Mouse (Mus musculus) forebrain, postnatal 0 days (tissue): ENCODE data around the gene Tmem50b. TPM values are rescaled to one million over a fixed set of nuclear protein-coding genes. Genes with fewer than 3 reads are reported as not detected.
"Not testable (repeated sequence)": the region's sequence is repeated elsewhere in the genome, so short reads cannot be mapped to it uniquely, and the experiment has no call there.

Experiments used
- ATAC-seq: fragments of 200-750 bp; cut with Nextera tagmentation; 2 replicates; pipeline ENCODE4 v1.8.0; 2017; ENCODE audit warnings: mild to moderate bottlenecking, moderate library complexity
- DNase-seq: peaks from one replicate; pipeline ENCODE4 v3.0.0-alpha.2; 2015
- H3K27ac ChIP-seq: fragments of 300-500 bp; sonication (generic); 2 replicates; pipeline ENCODE4 v1.5.1; 2014; ENCODE audit warnings: low read depth, mild to moderate bottlenecking, antibody characterized with exemption, low read length, moderate library complexity, mixed read lengths
- H3K27me3 ChIP-seq: fragments of 300-500 bp; sonication (generic); 2 replicates; pipeline ENCODE4 v1.6.1; 2014; ENCODE audit warnings: mild to moderate bottlenecking, low read length, mixed read lengths; ENCODE audit not compliant: insufficient read depth
- H3K36me3 ChIP-seq: fragments of 300-500 bp; sonication (generic); 2 replicates; pipeline ENCODE4 v1.6.1; 2014; ENCODE audit warnings: mild to moderate bottlenecking, moderate library complexity; ENCODE audit not compliant: insufficient read depth
- H3K4me1 ChIP-seq: fragments of 300-500 bp; sonication (generic); 2 replicates; pipeline ENCODE4 v1.6.1; 2014; ENCODE audit warnings: antibody characterized with exemption; ENCODE audit not compliant: insufficient read depth
- H3K4me2 ChIP-seq: fragments of 300-500 bp; sonication (generic); 2 replicates; pipeline ENCODE4 v1.6.1; 2014; ENCODE audit warnings: low read depth, mild to moderate bottlenecking, moderate library complexity
- H3K4me3 ChIP-seq: fragments of 300-500 bp; sonication (generic); 2 replicates; pipeline ENCODE4 v1.5.1; 2014; ENCODE audit warnings: low read depth, low read length, mixed read lengths
- H3K9ac ChIP-seq: fragments of 300-500 bp; sonication (generic); 2 replicates; pipeline ENCODE4 v1.6.1; 2014; ENCODE audit warnings: mild to moderate bottlenecking
- H3K9me3 ChIP-seq: fragments of 300-500 bp; sonication (generic); 2 replicates; pipeline ENCODE4 v1.6.1; 2016; ENCODE audit warnings: low read length
- CTCF ChIP-seq: sonication (generic); IDR thresholded peaks from 2 replicates; pipeline ENCODE4 v1.5.1; 2016; ENCODE audit warnings: antibody characterized with exemption, control low read depth, low read depth
- WGBS: fragments of 180-500 bp; shearing (Covaris S2); extraction: QIAGEN DNeasy Blood & Tissue Kit; methylation state at CpG from one replicate; pipeline ENCODE4 v1.1.7; 2014; 5-methylcytosine and 5-hydroxymethylcytosine counted together
- polyA plus RNA-seq: library from polyadenylated mRNA; unstranded; fragments of >200 nt; fragmentation: Nextera tagmentation; extraction: Ambion mirVana; gene quantifications from 2 replicates; pipeline ENCODE4 v1.2.1, GENCODE M21; 2015
- total RNA-seq: library from RNA; depleted of rRNA; stranded (reverse); fragments of >200 nt; gene quantifications from 2 replicates; pipeline ENCODE4 v1.2.3, GENCODE M21; 2014

Tmem50b gene
- total and polyA plus RNA-seq, 2 experiments from 2014 or later: 65.2 to 102 TPM

DNA sequence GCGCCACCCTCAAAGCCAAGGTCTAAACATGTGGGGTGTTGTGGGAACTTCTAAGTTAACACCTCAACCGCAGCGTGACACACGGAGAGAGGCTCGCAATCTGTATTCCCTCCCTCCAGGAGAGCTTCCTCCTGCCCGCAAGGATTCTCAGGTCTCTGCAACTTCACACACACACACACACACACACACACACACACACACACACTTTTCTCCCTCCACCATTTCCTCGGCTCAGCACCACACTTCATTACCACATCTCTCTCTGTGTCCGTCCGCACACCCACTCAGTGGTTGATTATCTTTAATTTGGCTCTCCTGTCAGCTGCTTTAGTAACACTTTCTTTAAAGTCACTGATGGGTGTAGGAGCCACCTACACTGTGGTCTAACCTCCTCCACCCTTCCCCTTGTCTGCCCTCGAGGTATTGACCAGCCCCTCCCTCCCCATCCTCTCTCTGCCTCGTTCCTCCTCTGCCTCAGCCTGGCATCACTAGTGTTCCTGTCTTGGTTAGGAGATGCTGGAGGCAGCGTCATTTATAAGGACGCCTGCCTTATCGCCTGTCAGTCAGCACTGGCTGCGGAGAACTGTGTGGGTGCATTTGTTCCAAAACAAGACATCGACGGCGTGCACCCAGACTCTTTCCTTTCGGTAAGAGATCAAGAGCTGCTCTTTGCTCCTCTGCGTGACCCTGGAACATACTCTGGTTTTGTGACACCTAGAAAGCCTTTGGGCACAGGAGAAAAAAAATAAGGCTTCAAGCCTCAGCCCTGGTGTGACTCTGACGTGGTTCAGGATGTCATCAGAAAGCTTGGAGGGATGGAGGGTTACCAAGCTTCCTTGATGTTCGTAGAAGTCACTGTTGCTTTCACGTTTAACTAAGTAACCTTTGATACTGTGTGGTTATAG, 64.3 kb downstream of the Tmem50b start:
- H3K27me3 ChIP-seq: no peaks in the 10 kb centered on the region
- H3K4me2 ChIP-seq: no peak overlapping the region
- H3K27ac ChIP-seq: no peak overlapping the region
- WGBS: 69% methylated on average over 23 of the region's 23 CpGs
- no peak overlapping the region for H3K9ac ChIP-seq
- no peak for TF ChIP-seq CTCF
- no peak overlapping the region for H3K4me3 ChIP-seq
- H3K36me3 ChIP-seq: no peaks in the 10 kb centered on the region
- ATAC-seq (no peak), DNase-seq (no peak)
- no peaks in the 10 kb centered on the region for H3K4me1 ChIP-seq
- no peaks in the 10 kb centered on the region for H3K9me3 ChIP-seq

DNA sequence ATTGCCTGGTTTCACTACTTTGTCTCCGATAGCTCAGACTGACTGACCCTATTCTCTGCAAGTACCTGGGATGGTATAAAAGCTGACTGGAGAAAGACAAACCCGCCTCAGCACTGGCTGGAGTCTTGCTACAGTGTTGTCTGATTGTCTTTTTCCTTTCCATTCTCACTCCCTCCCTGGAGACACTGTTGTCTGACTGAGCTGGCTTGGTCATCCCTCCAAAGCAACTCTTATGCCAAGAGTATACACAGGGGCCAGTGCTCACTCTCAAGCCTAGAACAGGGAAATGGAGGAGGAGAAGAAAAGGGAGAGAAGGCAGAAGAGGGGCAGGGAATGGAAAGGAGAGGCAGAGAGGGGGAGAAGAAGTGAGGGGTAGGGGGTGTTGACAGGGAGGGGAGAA, 65.2 kb downstream of the Tmem50b start:
- Histone ChIP-seq H3K27me3 (no peaks in the 10 kb centered on the region), H3K9me3 (no peaks in the 10 kb centered on the region), H3K36me3 (no peaks in the 10 kb centered on the region), H3K4me1 (no peaks in the 10 kb centered on the region), H3K4me2 (no peak overlapping the region), H3K27ac (no peak overlapping the region), H3K4me3 (no peak overlapping the region), H3K9ac (no peak overlapping the region)
- 60% methylated on average over 2 of the region's 2 CpGs for WGBS
- ATAC-seq (no peak), DNase-seq (no peak)
- TF ChIP-seq CTCF: no peak

DNA sequence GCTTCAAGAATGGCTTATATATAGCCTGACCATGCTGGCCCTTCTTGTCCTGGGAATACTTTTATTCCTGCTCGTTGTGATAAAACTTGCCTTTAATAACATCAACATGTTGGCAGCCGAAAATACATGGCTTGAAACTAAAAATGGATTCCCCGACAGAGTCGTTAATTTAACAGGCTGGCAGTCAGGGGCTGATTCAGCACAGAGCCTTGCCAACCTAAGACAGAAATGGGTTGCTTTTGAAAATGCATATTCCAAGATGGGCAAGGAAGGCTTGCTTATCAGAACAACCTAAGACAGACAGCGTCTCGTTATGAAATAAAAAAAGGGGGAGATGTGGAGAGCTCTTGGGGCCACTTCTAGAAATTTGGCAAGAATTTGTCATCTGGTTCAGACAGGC, 65.7 kb downstream of the Tmem50b start:
- Histone ChIP-seq H3K36me3 (no peaks in the 10 kb centered on the region), H3K9ac (no peak overlapping the region), H3K9me3 (no peaks in the 10 kb centered on the region), H3K4me3 (no peak overlapping the region), H3K4me1 (no peaks in the 10 kb centered on the region), H3K27ac (no peak overlapping the region), H3K27me3 (no peaks in the 10 kb centered on the region), H3K4me2 (no peak overlapping the region)
- DNase-seq (peak; percentile 55), ATAC-seq (peak; percentile 25; the same call in 1 of the 2 replicates)
- TF ChIP-seq CTCF: no peak
- WGBS: 47% methylated on average over 6 of the region's 6 CpGs

DNA sequence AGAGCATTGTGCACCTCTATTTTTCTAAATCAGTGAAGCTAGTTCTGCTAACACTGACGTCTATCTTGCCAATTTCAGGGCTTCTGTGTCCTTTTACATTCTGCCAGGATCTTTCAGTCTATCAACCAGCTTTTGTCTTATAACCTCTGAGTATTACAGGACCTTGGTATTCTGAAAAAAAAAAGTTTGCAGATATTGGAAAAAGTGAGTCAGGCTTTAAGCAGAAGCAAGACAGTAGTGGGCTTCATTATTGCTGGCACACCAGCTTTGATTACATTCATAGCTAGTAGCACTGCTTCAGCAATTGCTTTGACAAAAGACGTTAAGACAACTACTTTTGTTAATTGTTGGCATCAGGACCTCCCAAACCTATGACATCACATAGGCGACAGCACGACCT, 66.8 kb downstream of the Tmem50b start:
- ATAC-seq, H3K9ac ChIP-seq, H3K36me3 ChIP-seq, H3K9me3 ChIP-seq, H3K27me3 ChIP-seq, H3K4me3 ChIP-seq, H3K4me1 ChIP-seq, H3K4me2 ChIP-seq, H3K27ac ChIP-seq, DNase-seq: not testable (repeated sequence)
- 77% methylated on average over 4 of the region's 4 CpGs for WGBS

DNA sequence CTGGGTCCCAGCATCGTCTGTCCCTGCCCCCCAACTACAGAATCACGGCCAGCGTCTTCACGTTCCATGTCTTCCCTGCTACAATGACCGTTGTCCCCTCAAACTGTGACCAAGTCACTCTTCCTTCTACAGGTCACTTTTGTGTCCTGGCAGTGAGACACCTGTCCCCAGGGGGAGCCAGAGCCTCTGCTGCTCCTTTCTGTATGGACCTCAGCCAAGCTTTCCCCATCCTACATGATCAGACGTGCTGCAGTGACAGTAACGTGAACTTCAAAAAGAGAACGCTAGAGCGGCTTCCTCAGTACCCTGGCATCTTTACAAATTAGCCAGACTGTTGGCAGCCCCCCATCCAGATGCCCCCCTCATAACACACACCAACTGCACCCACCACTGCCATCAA, 69.0 kb downstream of the Tmem50b start:
- no peaks in the 10 kb centered on the region for H3K4me1 ChIP-seq
- H3K27me3 ChIP-seq: no peaks in the 10 kb centered on the region
- no peak overlapping the region for H3K4me2 ChIP-seq
- TF ChIP-seq CTCF: no peak
- no peak overlapping the region for H3K9ac ChIP-seq
- DNase-seq: no peak
- H3K4me3 ChIP-seq: no peak overlapping the region
- H3K9me3 ChIP-seq: no peaks in the 10 kb centered on the region
- 65% methylated on average over 9 of the region's 9 CpGs for whole genome bisulfite sequencing
- ATAC-seq: no peak
- no peaks in the 10 kb centered on the region for H3K36me3 ChIP-seq
- H3K27ac ChIP-seq: no peak overlapping the region

DNA sequence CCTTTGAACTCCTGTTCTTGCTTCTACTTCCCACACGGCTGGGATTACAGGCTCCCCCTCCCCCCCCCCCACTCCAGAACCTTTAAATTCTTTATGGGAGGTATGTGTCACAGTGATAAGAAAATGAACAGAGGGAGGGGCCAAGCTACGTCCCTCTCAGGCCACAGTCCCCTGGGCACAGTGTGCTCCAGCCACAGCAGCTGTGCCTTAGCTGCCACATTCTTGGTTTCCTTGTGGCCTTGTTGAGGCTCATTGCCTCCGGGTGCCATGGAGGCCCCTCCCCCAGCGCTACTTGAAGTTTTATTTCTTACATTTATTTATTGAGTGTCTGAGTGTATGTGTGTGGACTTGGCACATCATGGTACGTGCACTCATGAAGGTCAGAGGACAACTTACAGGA, 70.1 kb downstream of the Tmem50b start:
- H3K27ac ChIP-seq: no peak overlapping the region
- no peaks in the 10 kb centered on the region for H3K36me3 ChIP-seq
- H3K4me1 ChIP-seq: no peaks in the 10 kb centered on the region
- no peak for TF ChIP-seq CTCF
- H3K4me3 ChIP-seq: no peak overlapping the region
- no peak overlapping the region for H3K9ac ChIP-seq
- H3K4me2 ChIP-seq: no peak overlapping the region
- ATAC-seq: no peak
- no peaks in the 10 kb centered on the region for H3K9me3 ChIP-seq
- no peak for DNase-seq
- WGBS: 65% methylated on average over 5 of the region's 5 CpGs
- no peaks in the 10 kb centered on the region for H3K27me3 ChIP-seq

DNA sequence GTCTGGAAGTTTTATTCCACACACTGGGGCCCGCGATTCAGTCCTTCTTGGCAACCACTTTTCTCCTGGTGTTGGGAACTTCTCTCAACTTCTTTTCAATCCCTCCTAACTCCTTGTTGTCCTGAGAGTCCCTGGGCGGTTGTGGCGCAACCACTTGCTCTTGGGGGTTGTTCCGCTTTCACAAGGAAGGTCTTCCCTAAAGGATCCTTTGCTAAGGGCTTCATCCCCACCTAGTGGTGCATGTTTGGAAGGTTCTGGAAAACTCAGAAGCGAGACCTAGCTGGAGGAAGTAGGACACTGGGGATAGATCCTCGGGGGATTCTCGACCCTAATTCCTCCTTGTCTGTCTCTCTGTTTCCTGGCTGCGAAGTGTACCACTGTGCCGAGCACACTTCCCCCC, 70.5 kb downstream of the Tmem50b start:
- no peak for DNase-seq
- Histone ChIP-seq H3K9ac (no peak overlapping the region), H3K4me2 (no peak overlapping the region), H3K36me3 (no peaks in the 10 kb centered on the region), H3K4me1 (no peaks in the 10 kb centered on the region), H3K27ac (no peak overlapping the region), H3K27me3 (no peaks in the 10 kb centered on the region), H3K9me3 (no peaks in the 10 kb centered on the region), H3K4me3 (no peak overlapping the region)
- peak; percentile 56 for TF ChIP-seq CTCF
- 78% methylated on average over 10 of the region's 10 CpGs for WGBS
- no peak for ATAC-seq
